Mouse (Mus musculus): ENCODE measurements around the gene 4930539E08Rik. TPM values are rescaled to one million over a fixed set of nuclear protein-coding genes. Genes with fewer than 3 reads are reported as not detected.
A peak's percentile ranks its signal among the peaks of the same experiment; 100 is the strongest.

The 4930539E08Rik gene
- polyA plus RNA-seq, 1 experiment from 2014 or later, result 0.10 TPM

DNA sequence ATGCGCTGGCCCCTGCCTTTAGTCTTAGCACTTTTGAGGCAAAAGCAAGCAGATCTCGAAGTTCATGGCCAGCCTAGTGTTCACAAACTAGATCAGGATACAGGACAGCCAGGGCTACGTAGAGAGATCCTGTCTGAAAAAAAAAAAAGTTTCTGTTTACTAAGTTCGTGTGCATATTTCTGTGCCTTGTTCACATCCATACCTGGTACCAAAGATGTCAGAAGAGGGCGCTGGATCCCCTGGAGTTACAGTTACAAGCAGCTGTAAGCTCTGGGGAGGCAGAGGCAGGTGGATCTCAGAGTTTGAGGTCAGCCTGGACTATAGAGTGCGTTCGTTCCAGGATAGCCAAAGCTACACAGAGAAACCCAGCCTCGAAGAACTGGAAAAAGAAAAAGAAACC lies 32.3 kb downstream of the 4930539E08Rik start:
- Histone ChIP-seq H3K4me2 (replicated peaks) (peak overlapping the region; percentile 36), H3K4me3 (no peak overlapping the region), H3K9me3 (replicated peaks) (no peaks in the 10 kb centered on the region), H3K4me1 (peaks cover 2% of the 10 kb centered on the region; the same call in 1 of the 2 replicates), H3K36me3 (no peaks in the 10 kb centered on the region), H3K27me3 (peaks cover 14% of the 10 kb centered on the region; the same call in 1 of the 2 replicates), H3K27ac (no peak overlapping the region), H3K9ac (no peak overlapping the region)
- ATAC-seq (ENCODE audit: low FRiP score), result no peak
- WGBS, result 61% methylated on average over 8 of the region's 8 CpGs

DNA sequence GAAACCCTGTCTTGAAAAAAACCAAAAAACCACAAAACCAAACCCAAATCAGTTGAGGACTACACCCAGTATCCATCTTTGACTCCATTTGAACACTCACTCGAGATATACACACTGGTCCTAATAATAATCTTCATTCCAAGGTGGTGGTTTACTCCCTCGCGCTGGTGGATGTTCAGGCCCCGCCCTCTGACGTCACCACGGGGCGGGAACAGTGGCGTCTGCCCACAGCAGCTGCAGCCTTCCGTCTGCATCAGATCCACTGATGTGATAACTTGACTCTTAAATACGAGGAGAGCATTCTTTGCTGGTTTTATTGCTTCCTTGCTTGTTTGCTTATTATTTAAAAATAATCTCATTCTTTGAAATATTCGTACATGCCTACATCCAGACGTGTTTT lies 32.8 kb downstream of the 4930539E08Rik start:
- Histone ChIP-seq H3K4me1 (peaks cover 2% of the 10 kb centered on the region; the same call in 1 of the 2 replicates), H3K4me2 (replicated peaks) (peak overlapping the region; percentile 36), H3K9me3 (replicated peaks) (no peaks in the 10 kb centered on the region), H3K27ac (no peak overlapping the region), H3K4me3 (no peak overlapping the region), H3K36me3 (no peaks in the 10 kb centered on the region), H3K9ac (no peak overlapping the region), H3K27me3 (peaks cover 14% of the 10 kb centered on the region; the same call in 1 of the 2 replicates)
- peak; percentile 53; the same call in 1 of the 2 replicates for ATAC-seq (ENCODE audit: low FRiP score)
- 6% methylated on average over 12 of the region's 12 CpGs for WGBS

DNA sequence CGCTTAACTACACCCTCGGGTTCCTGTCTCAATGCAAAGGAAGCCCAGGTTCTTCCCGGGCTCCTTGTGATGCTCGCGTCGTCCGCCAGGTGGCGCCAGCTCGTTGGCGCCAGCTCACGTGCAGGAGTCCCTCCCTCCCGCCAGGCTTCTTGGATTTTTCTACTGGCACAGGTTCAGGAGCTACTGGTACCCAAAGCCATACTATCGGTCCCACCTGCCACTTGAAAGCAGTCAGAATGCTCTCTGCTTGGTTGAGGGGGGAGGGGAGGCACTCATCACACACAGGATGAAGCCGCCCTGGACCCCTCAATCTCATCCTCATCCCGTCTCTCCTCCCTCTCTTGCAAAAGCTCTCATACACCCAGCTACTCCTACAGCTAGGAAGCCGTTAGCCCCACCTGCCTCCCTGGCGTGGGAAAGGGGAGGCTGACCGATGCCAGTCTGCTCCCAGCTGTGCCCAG lies 35.2 kb downstream of the 4930539E08Rik start:
- H3K4me1 ChIP-seq, result peaks cover 2% of the 10 kb centered on the region; the same call in 1 of the 2 replicates
- no peaks in the 10 kb centered on the region for H3K9me3 ChIP-seq (replicated peaks)
- peak overlapping the region; percentile 21; the same call in 1 of the 2 replicates for H3K4me2 ChIP-seq (replicated peaks)
- H3K27me3 ChIP-seq, result peaks cover 14% of the 10 kb centered on the region; the same call in 1 of the 2 replicates
- ATAC-seq (ENCODE audit: low FRiP score), result peak; percentile 35; the same call in 1 of the 2 replicates
- H3K36me3 ChIP-seq, result no peaks in the 10 kb centered on the region
- H3K27ac ChIP-seq, result no peak overlapping the region
- H3K4me3 ChIP-seq, result no peak overlapping the region
- 7% methylated on average over 18 of the region's 18 CpGs for WGBS
- H3K9ac ChIP-seq, result no peak overlapping the region

DNA sequence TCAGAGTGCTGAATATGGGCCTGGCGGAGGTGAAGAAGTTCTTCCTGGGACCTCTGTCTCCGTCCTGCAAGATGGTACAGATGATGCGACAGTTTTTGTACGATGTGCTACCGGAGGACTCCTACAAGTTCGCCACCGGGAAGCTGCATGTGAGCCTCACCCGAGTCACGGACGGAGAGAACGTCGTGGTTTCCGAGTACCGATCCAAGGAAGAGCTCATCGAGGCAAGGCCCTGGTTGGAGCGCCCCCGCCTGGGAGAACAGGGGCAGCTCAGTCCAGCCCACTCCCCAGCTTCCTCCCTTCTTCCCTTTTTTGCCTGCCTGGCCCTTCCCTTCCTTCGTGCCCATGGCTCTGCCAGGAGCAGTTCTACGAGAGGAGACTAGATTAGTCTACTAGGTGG lies 38.3 kb downstream of the 4930539E08Rik start:
- Histone ChIP-seq H3K36me3 (no peaks in the 10 kb centered on the region), H3K4me3 (no peak overlapping the region), H3K9ac (no peak overlapping the region), H3K9me3 (replicated peaks) (no peaks in the 10 kb centered on the region), H3K4me1 (no peaks in the 10 kb centered on the region), H3K27ac (no peak overlapping the region), H3K27me3 (peaks cover 14% of the 10 kb centered on the region; the same call in 1 of the 2 replicates), H3K4me2 (replicated peaks) (0 out of 2 replicates have a peak overlapping the region, but pooled peaks have one; percentile 11)
- ATAC-seq (ENCODE audit: low FRiP score), result no peak
- 12% methylated on average over 19 of the region's 19 CpGs for WGBS

DNA sequence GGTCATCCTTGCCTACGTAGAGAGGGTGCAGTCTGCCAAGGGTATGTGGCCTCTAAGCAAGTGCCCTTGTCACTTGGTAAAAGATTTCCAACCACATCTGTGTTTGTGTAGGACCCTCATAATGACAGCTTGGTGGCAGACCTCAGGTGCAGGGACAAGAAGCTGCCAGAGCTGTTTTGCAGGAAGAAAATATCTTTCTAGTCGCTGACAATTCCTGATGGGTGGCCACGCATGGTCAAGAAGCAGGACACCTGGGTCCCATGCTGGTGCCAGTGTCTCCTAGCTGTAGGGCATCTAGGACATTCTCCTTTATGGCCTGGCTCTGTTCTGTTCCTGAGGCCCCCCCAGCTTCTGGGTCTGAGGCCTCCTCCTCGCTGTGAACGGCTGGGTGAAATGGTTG lies 38.8 kb downstream of the 4930539E08Rik start:
- ATAC-seq (ENCODE audit: low FRiP score), result no peak
- H3K36me3 ChIP-seq, result no peaks in the 10 kb centered on the region
- H3K4me3 ChIP-seq, result no peak overlapping the region
- 0 out of 2 replicates have a peak overlapping the region, but pooled peaks have one; percentile 11 for H3K4me2 ChIP-seq (replicated peaks)
- no peak overlapping the region for H3K27ac ChIP-seq
- 68% methylated on average over 5 of the region's 5 CpGs for WGBS
- H3K9ac ChIP-seq, result no peak overlapping the region
- peaks cover 12% of the 10 kb centered on the region; the same call in 1 of the 2 replicates for H3K27me3 ChIP-seq
- H3K4me1 ChIP-seq, result no peaks in the 10 kb centered on the region
- no peaks in the 10 kb centered on the region for H3K9me3 ChIP-seq (replicated peaks)

DNA sequence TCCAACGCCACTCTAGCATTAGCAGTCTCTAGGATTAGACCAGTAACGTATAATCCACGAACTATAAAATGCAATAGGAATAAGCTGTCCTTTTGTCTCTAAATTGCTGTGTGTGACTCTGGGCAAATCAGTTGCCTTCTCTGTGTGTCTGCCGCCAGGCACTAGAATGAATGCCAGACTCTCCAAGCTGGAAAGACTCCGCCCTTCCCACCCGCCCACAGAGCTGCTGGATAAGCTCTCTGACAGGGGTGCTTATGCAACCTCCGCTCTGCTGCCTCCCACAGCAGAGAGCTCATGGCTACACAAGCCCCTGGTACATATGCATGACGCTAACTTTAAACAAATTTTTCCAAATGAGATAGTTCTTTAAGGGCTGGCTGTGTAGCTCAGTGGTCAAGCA lies 39.8 kb downstream of the 4930539E08Rik start:
- Histone ChIP-seq H3K9me3 (replicated peaks) (no peaks in the 10 kb centered on the region), H3K27ac (no peak overlapping the region), H3K27me3 (peaks cover 1% of the 10 kb centered on the region; the same call in 1 of the 2 replicates), H3K9ac (no peak overlapping the region), H3K4me3 (no peak overlapping the region), H3K4me1 (no peaks in the 10 kb centered on the region), H3K4me2 (replicated peaks) (no peak overlapping the region), H3K36me3 (no peaks in the 10 kb centered on the region)
- WGBS, result 45% methylated on average over 8 of the region's 8 CpGs
- ATAC-seq (ENCODE audit: low FRiP score), result no peak

DNA sequence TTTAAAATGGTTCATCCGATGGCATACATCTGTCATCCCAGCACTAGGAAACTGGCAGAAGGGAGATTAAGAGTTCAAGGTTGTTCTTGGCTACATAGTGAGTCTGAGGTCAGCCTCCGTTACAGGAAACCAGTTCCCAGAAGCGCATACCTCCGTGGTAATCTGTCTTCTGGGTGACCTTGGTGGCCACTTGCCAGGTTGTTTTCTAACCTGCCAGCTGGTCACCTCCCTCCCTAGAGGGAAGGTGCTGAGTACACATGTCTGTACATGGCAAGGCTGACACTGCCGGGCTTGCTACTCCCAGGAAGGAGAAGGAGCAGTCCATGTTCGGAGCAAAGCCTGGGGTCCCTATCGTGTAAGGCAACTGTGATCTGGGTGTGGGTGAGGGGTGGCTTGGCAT lies 40.3 kb downstream of the 4930539E08Rik start:
- peaks cover 3% of the 10 kb centered on the region for H3K4me1 ChIP-seq
- no peak overlapping the region for H3K9ac ChIP-seq
- H3K36me3 ChIP-seq, result no peaks in the 10 kb centered on the region
- H3K4me3 ChIP-seq, result no peak overlapping the region
- H3K27ac ChIP-seq, result no peak overlapping the region
- ATAC-seq (ENCODE audit: low FRiP score), result no peak
- 72% methylated on average over 7 of the region's 7 CpGs for WGBS
- no peaks in the 10 kb centered on the region for H3K9me3 ChIP-seq (replicated peaks)
- H3K27me3 ChIP-seq, result no peaks in the 10 kb centered on the region; the same call in 1 of the 2 replicates
- no peak overlapping the region for H3K4me2 ChIP-seq (replicated peaks)

DNA sequence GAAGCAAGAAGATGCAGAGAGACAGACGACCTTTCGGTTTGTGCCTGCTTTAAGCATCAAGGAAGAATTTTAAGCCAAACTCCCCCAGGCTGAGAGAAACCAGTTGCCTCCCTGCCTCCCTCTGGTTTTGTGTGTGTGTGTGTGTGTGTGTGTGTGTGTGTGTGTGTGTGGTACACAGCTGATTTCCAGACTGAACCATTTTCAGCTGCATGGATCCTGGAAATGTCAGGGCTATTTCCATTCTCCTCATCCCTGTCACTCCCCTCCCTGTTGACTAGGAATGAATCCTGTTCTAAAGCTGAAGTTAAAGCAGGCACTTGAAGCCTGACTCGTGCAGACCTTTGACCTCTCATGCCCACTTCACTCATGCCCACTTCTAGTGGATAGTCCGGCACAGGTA lies 40.9 kb downstream of the 4930539E08Rik start:
- Histone ChIP-seq H3K9me3 (replicated peaks) (no peaks in the 10 kb centered on the region), H3K4me2 (replicated peaks) (no peak overlapping the region), H3K9ac (no peak overlapping the region), H3K27ac (no peak overlapping the region), H3K36me3 (no peaks in the 10 kb centered on the region), H3K4me1 (peaks cover 8% of the 10 kb centered on the region), H3K4me3 (no peak overlapping the region), H3K27me3 (no peaks in the 10 kb centered on the region; the same call in 1 of the 2 replicates)
- WGBS, result 75% methylated on average over 4 of the region's 4 CpGs
- ATAC-seq (ENCODE audit: low FRiP score), result no peak

DNA sequence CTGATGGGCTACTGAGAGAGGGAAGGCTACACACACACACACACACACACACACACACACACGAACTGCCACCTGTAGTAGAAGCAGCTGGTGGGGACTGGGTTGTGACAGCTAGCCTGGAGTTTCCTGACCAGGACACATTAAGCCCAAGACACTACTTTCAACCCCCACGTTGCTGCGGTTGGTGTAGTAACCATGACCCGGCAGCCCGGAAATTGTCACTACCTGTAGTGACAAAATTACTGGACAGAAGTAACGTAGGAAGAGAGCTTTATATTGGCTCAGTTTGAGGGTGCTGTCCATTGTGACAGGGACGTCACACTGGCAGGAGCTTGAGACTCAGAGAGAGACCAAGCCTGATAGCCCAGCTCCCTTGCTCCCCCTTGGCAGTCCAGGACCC lies 42.8 kb downstream of the 4930539E08Rik start:
- Histone ChIP-seq H3K4me1 (peaks cover 15% of the 10 kb centered on the region), H3K4me2 (replicated peaks) (no peak overlapping the region), H3K36me3 (no peaks in the 10 kb centered on the region), H3K27ac (no peak overlapping the region), H3K4me3 (no peak overlapping the region), H3K27me3 (no peaks in the 10 kb centered on the region), H3K9me3 (replicated peaks) (no peaks in the 10 kb centered on the region), H3K9ac (no peak overlapping the region)
- 85% methylated on average over 7 of the region's 7 CpGs for WGBS
- ATAC-seq (ENCODE audit: low FRiP score), result no peak

DNA sequence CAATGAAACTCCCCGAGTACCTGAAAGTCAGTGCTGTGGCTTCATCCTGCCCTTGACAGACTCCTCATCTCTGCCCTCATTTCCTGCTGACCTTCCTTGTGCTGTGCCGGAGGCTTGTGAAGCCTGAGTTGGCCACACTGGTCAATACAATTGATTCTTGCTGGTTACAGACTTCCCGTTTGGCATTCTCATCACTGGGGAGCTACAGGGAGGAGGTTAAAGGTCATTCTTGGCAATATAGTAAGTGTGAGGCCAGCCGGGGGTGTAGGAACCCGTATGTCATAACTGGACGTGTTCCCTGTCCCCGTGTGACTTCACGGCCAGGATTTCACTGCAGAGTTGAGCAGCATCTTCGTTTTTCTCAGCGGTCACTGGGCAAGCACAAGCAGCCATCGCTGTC lies 43.3 kb downstream of the 4930539E08Rik start:
- H3K4me3 ChIP-seq, result no peak overlapping the region
- no peak overlapping the region for H3K4me2 ChIP-seq (replicated peaks)
- H3K36me3 ChIP-seq, result no peaks in the 10 kb centered on the region
- no peak for ATAC-seq (ENCODE audit: low FRiP score)
- H3K27ac ChIP-seq, result peak overlapping the region; percentile 35; the same call in 1 of the 2 replicates
- no peaks in the 10 kb centered on the region for H3K9me3 ChIP-seq (replicated peaks)
- H3K27me3 ChIP-seq, result no peaks in the 10 kb centered on the region
- WGBS, result 70% methylated on average over 11 of the region's 11 CpGs
- no peak overlapping the region for H3K9ac ChIP-seq
- peaks cover 15% of the 10 kb centered on the region for H3K4me1 ChIP-seq

DNA sequence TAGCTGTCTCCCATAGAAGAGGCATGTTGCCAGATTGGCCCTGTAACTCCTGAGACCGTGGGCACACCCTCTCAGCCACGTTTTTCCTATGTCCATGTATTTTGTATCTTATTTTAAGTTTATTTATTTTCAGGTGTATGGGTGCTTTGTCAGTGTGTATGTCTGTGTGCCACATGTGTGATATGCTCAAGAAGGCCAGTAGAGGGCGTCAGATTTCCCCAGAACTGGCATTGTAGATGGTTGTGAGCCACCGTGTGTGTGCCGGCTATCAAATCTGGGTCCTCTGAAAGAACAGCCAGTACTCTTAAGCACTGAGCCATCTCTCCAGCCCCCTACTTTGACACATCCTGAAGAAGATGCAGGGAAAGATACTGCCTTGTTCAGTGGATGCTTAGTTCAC lies 44.7 kb downstream of the 4930539E08Rik start:
- H3K27ac ChIP-seq, result peak overlapping the region; percentile 82
- H3K9me3 ChIP-seq (replicated peaks), result no peaks in the 10 kb centered on the region
- 71% methylated on average over 5 of the region's 5 CpGs for WGBS
- no peak overlapping the region for H3K4me3 ChIP-seq
- H3K36me3 ChIP-seq, result no peaks in the 10 kb centered on the region
- H3K27me3 ChIP-seq, result no peaks in the 10 kb centered on the region
- no peak overlapping the region for H3K9ac ChIP-seq
- H3K4me2 ChIP-seq (replicated peaks), result no peak overlapping the region
- ATAC-seq (ENCODE audit: low FRiP score), result no peak
- H3K4me1 ChIP-seq, result peaks cover 15% of the 10 kb centered on the region

DNA sequence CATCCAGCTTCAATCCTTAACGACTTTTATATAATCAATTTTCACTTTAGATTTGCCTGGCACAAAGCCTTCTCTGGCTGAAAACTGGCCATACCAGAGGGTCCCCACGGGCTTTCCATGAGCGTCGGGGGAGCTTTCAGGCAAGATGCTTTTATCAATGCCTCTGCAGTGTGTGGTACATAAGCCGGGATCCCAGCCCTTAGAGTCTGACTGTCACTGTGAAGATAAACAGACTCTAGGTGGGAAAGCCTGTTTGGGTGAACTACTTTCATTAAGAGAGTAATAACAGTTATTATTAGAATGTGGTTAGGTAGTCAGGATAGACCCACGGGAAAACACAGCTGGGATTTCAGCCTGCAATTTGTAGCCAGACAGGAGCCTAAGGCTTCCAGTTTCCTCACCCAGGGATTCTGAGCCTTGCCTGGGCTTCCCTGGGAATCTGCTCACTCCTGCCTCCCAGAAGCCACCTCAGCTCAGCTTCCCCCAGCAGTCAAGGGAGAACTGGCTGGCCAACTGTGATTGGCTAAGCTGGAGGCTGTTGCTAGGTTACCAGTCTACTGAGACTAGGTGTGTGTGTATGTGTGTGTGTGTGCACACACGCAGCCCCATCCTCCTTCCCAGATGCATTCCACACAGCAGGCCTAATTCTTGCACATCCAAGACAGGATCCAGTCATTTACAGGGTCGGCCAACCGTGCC lies 45.6 kb downstream of the 4930539E08Rik start:
- Histone ChIP-seq H3K9me3 (replicated peaks) (no peaks in the 10 kb centered on the region), H3K4me1 (peaks cover 15% of the 10 kb centered on the region), H3K9ac (no peak overlapping the region), H3K27ac (peak overlapping the region; percentile 82), H3K36me3 (no peaks in the 10 kb centered on the region), H3K4me2 (replicated peaks) (peak overlapping the region; percentile 9; the same call in 1 of the 2 replicates), H3K4me3 (no peak overlapping the region), H3K27me3 (no peaks in the 10 kb centered on the region)
- 69% methylated on average over 9 of the region's 9 CpGs for WGBS
- peak; percentile 94 for ATAC-seq (ENCODE audit: low FRiP score)

DNA sequence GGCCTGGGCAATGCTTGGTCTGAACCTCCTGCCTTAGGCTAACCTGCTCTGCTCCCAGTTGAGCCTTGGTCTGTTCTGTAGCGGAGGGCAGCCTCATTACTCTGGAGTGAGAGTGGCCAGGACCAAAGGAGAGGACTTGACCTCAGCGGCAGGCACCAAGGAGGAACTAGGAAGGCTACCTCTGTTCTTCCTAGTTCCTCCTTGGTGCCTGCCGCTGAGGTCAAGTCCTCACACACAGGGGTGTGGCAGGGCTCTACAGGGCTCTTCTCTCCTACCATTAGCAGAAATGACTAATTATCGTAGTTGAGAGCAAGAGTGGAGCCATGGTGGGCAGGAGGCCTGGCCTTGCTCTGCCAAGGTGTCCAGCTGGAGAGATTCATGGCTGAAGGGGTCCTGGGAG lies 47.7 kb downstream of the 4930539E08Rik start:
- H3K27me3 ChIP-seq, result no peaks in the 10 kb centered on the region
- ATAC-seq (ENCODE audit: low FRiP score), result no peak
- H3K27ac ChIP-seq, result no peak overlapping the region
- H3K4me1 ChIP-seq, result peaks cover 15% of the 10 kb centered on the region
- no peaks in the 10 kb centered on the region for H3K9me3 ChIP-seq (replicated peaks)
- WGBS, result 90% methylated on average over 4 of the region's 4 CpGs
- no peaks in the 10 kb centered on the region for H3K36me3 ChIP-seq
- no peak overlapping the region for H3K4me3 ChIP-seq
- no peak overlapping the region for H3K4me2 ChIP-seq (replicated peaks)
- no peak overlapping the region for H3K9ac ChIP-seq

All from hindbrain, embryonic 12.5 days (tissue).